Mouse (Mus musculus): Measurements from ENCODE around the gene Cfap43.
A peak's percentile ranks its signal among the peaks of the same experiment; 100 is the strongest.

Cfap43 gene

GRCm38 (mm10) chr19:47885886-47886285 lies 33.2 kb downstream of the Cfap43 start:
- no peak for DNase-seq (ENCODE audit: extremely low spot score, low spot score)

- no peak for DNase-seq (ENCODE audit: extremely low spot score, low spot score)
Observed at GRCm38 (mm10) chr19:47885191-47885743, 33.8 kb downstream of the Cfap43 start.

DNA sequence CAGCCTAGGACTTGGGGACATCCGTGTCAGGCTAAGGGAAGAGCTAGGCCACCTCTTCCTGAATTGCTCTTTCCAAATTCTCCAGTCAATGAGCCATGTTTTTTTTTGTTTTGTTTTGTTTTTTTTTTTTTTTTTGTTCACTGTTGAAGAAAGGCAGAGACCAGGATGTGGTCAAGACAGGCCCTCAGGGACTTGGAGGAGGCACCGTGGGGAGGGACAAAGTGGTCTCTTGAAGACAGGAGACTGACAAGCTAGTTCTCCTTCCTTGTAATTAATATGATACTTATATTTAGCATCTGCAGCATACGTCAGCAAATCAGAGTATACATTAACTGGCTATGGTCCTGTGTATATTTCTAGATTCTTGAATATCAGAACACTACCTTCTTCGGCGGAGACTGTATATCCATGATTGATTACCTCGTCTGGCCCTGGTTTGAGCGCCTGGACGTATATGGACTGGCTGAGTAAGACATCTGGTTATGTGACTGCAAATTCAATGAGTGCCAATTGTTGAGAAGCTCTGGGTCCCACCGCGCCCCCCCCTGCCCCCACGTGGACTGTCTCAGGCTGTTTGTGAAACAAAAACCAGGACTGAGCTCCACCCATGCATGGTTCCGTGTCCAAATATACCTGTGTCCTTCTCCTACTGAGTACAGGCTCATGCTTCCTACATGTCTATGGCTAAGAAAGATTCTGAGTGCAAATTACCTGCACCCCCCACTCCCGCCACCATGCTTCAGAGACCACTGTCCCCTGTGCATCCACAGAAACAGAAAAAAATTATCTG lies 34.6 kb downstream of the Cfap43 start:
- no peak for DNase-seq (ENCODE audit: extremely low spot score, low spot score)

GRCm38 (mm10) chr19:47882882-47883254 lies 36.2 kb downstream of the Cfap43 start:
- no peak for DNase-seq (ENCODE audit: extremely low spot score, low spot score)

DNA sequence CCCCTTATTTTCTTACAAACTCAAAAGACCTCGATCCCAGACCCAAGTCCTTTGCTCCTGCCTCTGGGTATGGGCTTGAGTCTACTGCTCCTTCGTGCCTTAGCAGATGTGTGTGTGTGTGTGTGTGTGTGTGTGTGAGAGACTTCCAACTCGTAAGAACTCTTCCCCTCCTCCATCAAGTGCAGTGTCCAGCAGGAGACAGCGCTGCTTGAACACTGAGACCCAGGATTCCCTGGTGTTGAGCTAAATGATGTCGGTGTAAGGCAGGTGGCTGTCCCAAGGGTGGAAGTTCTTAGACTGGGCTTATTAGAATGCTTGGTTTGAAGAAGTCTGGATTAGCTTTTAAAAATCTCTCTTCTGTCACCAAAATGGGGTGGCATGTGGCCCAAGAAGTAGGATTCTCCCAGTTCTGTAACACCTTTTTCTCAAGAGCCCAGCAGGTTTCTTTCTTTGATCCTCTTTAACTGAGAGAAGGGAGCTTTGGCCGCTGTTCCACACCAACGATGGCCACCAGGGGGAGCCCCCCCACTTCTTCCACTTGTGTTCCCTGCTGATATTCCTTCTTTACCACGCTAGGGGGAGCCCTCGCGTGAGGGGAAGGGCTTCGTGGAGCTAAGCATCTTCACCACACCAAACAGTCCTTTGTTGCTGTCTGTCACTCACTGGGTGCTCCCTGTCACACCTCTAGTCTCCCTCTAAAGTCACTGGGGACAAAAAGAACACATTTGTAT lies 36.8 kb downstream of the Cfap43 start:
- peak; percentile 95 for DNase-seq (ENCODE audit: extremely low spot score, low spot score)

- DNase-seq (ENCODE audit: extremely low spot score, low spot score) = no peak
Observed at GRCm38 (mm10) chr19:47881538-47881937, 37.5 kb downstream of the Cfap43 start.

GRCm38 (mm10) chr19:47876252-47876651 lies 42.8 kb downstream of the Cfap43 start:
- no peak for DNase-seq (ENCODE audit: extremely low spot score, low spot score)

DNA sequence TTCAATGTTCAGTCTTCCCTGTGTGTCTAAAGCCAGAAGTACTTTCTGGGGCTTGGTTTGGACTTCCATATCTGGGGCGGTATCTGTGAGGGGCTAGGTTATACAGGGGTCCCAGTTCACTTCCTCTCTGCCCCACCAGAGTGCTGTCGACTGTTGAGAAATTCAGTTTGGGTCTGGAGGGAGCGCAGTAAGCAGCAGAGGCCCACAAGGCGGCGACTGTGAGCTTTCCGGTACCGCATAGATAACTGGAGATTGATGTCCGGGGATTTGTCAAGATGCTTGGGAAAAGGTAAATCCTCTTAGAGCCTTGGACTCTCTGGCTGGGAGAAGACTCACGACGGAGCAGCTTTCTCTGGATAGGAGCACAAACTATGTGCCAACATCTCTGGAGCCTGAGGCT lies 47.6 kb downstream of the Cfap43 start:
- no peak for DNase-seq (ENCODE audit: extremely low spot score, low spot score)

- DNase-seq (ENCODE audit: extremely low spot score, low spot score) = no peak
Observed at GRCm38 (mm10) chr19:47870102-47870666, 48.9 kb downstream of the Cfap43 start.

DNA sequence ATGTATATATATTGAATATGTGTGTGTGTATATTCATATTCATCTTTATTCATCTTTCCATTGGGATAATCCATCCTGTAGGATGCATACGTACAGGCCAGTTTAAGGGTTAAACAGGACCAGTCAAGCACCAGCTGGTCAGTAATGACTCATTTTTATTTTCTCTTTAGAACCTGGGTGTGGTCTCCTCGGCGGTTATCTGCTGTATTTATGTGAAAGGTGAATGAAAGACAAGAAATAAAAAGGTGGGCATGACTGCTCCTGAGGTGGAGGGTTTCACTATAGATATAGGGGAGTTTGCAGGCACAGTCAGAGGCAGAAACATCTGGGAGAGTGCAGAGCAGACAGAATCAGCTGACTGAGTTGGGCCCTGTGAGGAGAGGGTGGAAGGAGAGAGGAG lies 49.6 kb downstream of the Cfap43 start:
- DNase-seq (ENCODE audit: extremely low spot score, low spot score) = no peak

DNA sequence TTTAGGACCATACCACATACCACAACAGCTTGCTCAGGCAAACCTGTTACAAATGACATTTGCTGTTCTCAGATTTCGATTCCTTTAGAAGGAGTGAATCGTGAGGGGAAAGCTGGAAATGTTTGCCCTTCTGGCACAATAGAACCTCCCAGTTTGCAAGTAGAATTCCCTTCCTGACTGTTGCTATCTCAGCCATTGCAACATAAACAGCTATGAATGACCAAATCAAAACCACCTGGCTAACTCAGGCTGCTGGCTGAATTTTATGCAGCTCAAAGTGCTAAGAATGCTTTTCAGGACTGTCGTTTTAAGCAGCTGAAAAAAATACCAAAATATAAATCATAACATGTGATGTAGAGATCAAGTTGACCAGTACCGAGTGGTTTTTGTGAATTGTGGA lies 50.1 kb downstream of the Cfap43 start:
- no peak for DNase-seq (ENCODE audit: extremely low spot score, low spot score)

DNA sequence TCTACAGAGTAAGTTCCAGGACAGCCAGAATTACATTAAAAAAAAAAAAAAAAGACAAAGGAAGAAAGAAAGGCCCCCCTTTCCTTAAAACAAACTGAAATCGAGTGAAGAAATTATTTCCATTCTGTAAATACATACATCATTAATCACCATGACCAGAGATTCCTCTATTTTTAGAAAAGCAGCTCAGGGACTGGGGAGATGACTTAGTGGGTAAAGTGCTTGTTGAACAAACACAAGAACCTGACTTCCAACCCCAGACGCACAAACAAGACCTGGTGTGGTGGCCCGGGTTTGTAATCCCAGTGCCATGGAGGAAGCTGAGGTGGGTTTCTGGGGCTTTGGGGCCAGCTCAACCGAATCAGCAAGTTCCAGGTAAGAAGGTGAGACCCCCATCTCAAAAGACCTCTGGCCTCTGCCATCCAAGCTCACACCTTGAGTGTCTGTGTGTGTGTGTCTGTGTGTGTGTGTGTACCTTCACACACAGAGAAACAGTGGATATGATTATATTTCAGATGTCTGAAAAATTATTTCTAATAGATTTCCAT lies 51.4 kb downstream of the Cfap43 start:
- DNase-seq (ENCODE audit: extremely low spot score, low spot score) = no peak

DNA sequence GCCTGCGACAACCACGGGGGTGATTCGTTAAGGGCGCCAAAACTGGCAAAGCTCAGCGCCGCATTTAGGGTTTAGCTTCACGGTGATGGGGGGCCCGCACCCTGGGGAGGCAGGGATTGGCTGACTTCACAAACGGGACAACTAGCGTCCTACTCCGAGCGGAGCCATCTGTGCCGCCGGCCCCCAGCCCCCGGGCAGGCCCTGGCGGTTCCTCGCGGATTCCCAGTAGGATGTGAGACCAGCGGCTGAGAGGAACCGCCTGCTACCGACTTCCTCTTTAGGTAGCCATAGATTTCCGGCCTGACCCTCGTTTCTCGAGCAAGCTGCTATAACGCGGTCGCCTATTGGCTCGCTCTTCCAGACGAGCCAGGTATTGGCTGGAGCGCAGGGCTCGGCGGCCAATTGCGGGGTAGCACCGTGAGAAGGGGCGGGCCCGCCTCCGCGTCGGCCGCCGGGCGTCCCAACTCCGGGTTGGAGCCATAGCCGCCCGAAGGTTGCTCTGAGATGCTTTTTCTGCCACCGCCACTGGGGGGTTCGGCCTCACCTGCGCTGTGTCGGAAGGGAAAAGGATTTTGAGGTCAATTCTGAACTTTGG lies 53.6 kb downstream of the Cfap43 start, which contains the start of gene Gsto2:
TSS of gene Gsto2 (plus strand) at position 182 of the 595 bp plus-strand sequence.
- peak; percentile 93 for DNase-seq (ENCODE audit: extremely low spot score, low spot score)

DNA sequence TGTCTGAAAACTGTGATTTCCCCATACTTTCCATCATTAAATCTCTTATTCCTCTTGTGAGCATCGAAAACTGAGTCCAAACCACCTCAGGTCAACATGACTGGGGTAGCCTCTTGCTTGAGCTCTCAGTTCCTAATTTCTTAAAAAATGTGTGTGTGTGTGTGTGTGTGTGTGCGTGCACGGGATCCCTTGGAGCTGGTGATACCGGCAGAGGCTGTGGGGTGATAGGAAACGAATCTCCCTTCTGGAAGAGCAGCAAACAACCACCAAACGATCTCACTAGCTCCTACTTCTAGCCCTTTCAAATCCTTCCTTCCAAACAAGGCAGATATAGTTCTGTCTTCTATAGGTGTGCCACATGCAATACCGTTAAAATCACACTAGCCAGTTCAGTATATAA lies 54.4 kb downstream of the Cfap43 start:
- no peak for DNase-seq (ENCODE audit: extremely low spot score, low spot score)

DNA sequence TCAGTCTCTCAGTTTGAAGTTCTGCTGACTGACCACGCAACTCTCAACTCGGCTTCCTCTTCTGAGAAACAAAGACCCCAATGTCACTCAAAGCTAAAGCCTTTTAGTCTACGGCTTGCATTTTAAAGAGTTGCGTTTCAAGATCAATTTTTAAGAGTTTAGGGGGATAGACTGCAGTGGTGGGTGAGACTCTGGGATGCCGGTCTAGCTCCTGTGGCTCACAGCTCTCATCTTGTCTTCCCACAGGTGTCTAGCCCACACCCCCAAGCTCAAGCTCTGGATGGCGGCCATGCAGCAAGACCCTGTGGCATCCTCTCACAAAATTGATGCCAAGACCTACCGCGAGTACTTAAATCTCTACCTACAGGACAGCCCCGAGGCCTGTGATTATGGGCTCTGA lies 55.0 kb downstream of the Cfap43 start:
- no peak for DNase-seq (ENCODE audit: extremely low spot score, low spot score)

- DNase-seq (ENCODE audit: extremely low spot score, low spot score) = no peak
Observed at GRCm38 (mm10) chr19:47862581-47862980, 56.5 kb downstream of the Cfap43 start.

DNA sequence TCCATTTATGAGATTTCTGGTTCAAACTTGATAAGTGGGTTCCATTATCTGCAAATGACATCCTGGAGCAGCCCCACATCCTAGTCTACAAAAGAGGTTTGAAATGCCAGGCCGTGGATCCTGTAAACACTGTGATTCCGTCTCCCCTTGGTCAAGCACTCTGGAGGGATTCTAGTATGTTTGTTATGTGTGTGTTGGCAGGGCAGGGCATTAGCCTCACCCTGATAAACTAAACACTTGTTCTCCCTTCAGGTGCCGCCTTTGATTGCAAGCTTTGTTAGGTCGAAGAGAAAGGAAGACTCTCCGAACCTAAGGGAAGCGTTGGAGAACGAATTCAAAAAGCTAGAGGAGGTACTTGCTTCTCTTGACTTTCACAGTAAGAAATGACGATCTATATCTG lies 59.9 kb downstream of the Cfap43 start:
- no peak for DNase-seq (ENCODE audit: extremely low spot score, low spot score)

- no peak for DNase-seq (ENCODE audit: extremely low spot score, low spot score)
Observed at GRCm38 (mm10) chr19:47857957-47858942, 60.8 kb downstream of the Cfap43 start.

- peak; percentile 91 for DNase-seq (ENCODE audit: extremely low spot score, low spot score)
Observed at GRCm38 (mm10) chr19:47854796-47855783, 64.0 kb downstream of the Cfap43 start, which contains the start of gene Gsto1. Gene Gsto1, plus strand, starts transcription at chr19:47854970.
